Mouse (Mus musculus): ENCODE measurements around the gene Kcnd3.
"Not testable (repeated sequence)": the region's sequence is repeated elsewhere in the genome, so short reads cannot be mapped to it uniquely, and the experiment has no call there.

Kcnd3 gene

DNA sequence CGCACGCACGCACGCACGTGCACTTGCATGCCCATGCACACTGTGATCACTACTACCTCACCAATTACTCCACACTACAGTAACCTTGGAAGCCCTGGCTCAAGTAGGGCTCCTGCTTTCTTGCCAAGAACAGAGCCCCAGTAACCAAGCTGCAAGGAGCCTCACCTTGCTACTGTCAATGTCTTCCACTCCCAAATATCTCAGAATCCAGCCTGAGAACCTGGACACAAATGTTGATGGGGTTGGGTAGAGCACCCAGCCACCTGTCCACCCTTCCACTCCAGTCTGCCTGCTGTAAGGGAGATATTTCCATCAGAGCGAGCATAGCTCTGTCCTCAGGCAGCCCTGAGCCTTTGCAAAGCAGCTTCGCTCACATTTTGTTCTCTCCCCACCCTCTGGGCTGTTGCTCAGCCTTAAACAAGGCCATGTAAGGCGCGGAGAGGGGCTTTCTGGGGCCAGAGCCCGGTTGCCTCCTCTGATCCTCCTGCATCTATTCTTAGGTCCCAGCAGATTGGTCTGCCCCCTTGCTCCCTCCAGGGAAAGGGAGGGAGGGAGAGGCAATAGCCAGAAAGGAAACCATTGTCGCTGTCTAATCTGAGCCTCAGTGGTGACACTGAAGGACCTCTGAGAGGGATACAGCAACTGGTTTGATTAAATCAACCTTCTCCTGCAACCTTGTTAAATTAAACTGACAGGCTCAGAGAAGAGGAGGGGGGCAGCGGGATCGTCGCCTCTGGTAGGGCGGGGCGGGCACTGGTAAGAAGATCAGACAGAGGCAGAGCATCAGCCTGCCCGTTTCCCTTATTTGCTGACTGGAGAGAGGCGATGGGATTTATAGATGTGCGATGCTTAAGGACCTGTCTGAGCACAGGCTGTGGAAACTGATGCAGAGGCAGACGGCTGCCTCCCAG, 243.6 kb downstream of the Kcnd3 start:
- no peak for DNase-seq (ENCODE audit: extremely low read depth, low read depth)

DNA sequence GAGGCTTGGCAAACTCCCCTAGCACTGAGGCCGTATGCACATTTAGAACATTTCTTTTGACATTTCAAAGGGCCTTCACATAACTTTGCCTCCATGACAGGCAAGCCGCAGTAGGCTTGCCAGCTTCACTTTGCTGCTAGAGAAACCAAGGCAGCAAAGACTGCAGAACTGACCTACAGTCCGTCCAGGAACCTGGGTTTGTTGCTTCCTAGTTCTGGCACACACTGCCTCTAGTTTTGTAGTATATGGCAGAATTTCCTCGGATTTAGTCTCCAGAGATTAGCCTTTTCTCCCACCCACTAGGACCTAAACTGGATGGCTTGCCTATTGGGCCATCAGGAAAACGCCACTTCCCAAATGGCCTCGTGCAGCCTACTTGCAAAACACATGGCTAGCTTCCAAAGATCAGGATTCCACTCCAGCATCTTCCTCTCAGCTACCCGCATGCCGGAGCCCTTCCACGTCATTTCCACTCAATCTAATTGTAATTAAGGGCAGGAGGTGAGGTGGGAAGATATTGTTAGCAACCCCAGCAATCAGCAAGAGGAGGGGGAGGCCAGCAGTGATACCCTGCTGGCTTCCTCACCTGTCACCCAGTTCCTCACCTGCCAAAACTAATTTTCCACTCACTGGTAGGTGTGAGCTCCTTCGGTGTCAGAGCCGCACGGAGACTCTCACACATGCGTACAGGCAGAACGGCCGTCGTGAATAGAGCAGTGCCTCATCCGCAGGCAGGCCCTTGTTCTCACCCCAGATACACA, 244.4 kb downstream of the Kcnd3 start:
- no peak for DNase-seq (ENCODE audit: extremely low read depth, low read depth)

DNA sequence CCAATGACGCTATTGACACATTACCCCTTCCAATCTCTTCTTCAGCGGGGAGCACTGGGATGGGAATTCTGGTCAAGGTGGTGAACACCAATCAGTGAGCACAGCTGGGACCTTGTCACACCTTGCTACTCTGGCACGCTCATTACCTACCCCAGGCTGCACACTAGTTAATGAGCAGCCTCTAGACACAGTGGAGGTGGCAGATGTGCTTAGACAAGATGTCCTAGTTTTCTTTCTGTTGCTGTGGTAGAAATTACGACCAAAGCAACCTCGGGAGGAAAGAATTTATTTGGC, 245.0 kb downstream of the Kcnd3 start:
- DNase-seq (ENCODE audit: extremely low read depth, low read depth): no peak

DNA sequence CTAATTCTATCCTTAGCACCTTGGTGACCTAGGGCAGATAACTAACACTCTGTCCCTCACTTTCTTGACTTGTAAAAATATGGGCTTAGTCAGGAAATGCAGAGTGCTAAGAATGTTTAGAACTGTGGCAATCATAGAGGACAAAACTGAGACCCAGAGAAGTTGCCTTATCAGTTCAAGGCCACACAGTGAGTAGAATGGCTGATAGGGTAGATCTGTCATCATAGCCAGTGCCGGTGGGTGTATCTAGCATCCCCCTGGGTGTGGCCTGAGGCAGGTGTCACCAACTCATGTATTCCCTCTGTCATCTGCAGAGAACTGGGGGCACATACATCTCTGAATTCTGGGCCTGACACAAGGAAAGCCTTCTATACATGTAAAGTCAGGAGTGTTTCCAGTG, 246.2 kb downstream of the Kcnd3 start:
- DNase-seq (ENCODE audit: extremely low read depth, low read depth): peak; percentile 70

DNA sequence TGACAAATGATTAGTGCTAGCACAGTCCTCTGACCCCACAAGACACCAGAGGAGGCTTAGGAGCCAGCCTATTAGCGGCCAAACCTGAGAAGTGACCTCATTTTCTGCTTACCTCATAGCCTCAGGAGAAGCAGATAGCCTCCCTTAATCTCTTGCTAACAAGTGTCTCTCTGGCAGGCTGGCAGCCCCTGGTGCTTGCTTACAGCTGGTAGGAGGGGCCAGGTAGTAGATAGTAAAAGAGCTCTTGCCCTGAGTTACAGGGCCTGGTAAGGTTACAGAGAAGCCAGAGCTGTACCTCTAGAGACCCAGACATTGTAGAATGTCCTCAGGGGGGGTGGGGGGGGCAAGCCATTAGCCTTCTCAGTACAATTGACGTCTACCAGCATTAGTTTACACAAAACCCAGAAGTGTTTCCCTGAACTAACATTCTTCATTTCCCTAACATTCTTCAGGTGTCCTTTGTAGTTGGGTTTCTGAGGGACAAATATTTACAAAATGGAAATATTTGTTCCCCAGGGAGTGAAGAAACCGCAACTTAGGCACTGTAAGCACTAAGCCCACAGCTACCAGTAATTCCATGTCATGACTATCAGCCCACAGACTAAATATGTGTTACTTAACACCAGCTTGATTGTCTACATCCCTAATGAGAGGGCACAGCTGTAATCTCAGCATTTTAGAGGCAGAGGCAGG, 247.3 kb downstream of the Kcnd3 start:
- DNase-seq (ENCODE audit: extremely low read depth, low read depth): peak; percentile 84

GRCm38 (mm10) chr3:105700786-105701185, 248.7 kb downstream of the Kcnd3 start:
- DNase-seq (ENCODE audit: extremely low read depth, low read depth): not testable (repeated sequence)

- DNase-seq (ENCODE audit: extremely low read depth, low read depth): peak; percentile 84
These were observed 249.3 kb downstream of the Kcnd3 start for GRCm38 (mm10) chr3:105701399-105701798.

DNA sequence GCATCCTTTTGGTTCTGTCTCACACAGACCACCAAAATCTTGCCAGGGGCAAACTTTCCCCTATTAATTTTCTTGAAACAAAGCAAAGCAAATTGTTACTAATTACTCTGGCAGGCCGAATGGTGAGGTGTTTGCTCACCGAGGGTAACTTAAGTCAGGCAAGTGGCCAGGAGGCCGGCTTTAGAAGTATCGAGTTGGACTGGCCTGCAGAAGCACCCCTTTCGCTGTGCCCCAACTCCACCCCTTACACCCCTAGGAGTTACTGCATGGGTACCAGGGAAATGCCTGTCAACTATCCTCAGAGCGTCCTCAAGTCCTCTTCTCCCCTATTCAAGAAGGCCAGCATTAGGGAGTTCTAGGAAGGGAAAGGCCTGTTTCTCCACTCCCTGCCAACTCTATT, 251.4 kb downstream of the Kcnd3 start:
- DNase-seq (ENCODE audit: extremely low read depth, low read depth): no peak

- peak; percentile 94 for DNase-seq (ENCODE audit: extremely low read depth, low read depth)
These were observed 252.2 kb downstream of the Kcnd3 start, which contains the start of gene Inka2 for GRCm38 (mm10) chr3:105704031-105705008. TSS of gene Inka2 (plus strand) at chr3:105704599.

GRCm38 (mm10) chr3:105705061-105705549, 253.0 kb downstream of the Kcnd3 start:
- DNase-seq (ENCODE audit: extremely low read depth, low read depth): no peak

DNA sequence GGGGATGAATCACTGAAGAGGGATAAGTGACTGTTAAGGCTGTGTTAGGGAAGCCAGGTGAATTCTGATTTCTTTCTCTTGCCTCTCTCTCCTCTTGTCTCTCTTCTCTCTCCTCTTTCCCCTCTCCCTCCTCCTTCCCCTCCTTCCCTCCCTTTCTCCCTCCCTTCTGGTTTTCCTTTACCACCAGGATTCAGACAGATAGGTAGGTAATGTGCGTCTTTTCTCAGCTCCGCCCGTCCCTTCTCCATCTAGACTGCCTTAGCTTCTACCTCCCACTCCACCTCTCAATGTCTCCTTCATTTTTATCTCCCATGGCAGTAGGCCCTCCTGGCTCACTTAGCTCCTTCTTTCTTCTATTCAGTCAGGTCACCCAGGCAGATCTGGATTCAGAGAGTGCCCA, 253.4 kb downstream of the Kcnd3 start:
- no peak for DNase-seq (ENCODE audit: extremely low read depth, low read depth)

GRCm38 (mm10) chr3:105706366-105707020, 254.4 kb downstream of the Kcnd3 start:
- DNase-seq (ENCODE audit: extremely low read depth, low read depth): no peak

GRCm38 (mm10) chr3:105707590-105707989, 255.5 kb downstream of the Kcnd3 start:
- DNase-seq (ENCODE audit: extremely low read depth, low read depth): no peak

GRCm38 (mm10) chr3:105710246-105710645, 258.1 kb downstream of the Kcnd3 start:
- no peak for DNase-seq (ENCODE audit: extremely low read depth, low read depth)

DNA sequence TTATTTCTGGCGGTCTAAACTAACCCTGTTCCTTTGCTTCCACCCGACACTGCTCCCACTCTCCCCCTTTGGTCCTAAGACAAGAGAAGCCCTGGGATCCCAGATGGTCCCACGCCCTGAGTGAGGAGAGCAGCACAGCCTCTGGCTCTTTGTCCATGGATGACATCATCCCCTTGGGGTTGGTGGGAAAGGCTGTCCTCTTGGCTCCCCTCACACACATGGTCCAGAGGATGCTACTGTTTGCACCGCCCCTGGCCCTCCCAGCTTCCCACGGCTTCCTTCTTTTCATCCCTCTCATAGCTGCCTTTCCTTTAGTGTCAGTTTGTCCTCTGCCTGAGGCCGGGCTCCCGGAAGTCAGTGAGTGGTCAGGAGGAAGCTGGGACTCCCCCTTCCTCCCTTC, 259.6 kb downstream of the Kcnd3 start:
- DNase-seq (ENCODE audit: extremely low read depth, low read depth): no peak

GRCm38 (mm10) chr3:105712827-105713226, 260.7 kb downstream of the Kcnd3 start:
- no peak for DNase-seq (ENCODE audit: extremely low read depth, low read depth)

DNA sequence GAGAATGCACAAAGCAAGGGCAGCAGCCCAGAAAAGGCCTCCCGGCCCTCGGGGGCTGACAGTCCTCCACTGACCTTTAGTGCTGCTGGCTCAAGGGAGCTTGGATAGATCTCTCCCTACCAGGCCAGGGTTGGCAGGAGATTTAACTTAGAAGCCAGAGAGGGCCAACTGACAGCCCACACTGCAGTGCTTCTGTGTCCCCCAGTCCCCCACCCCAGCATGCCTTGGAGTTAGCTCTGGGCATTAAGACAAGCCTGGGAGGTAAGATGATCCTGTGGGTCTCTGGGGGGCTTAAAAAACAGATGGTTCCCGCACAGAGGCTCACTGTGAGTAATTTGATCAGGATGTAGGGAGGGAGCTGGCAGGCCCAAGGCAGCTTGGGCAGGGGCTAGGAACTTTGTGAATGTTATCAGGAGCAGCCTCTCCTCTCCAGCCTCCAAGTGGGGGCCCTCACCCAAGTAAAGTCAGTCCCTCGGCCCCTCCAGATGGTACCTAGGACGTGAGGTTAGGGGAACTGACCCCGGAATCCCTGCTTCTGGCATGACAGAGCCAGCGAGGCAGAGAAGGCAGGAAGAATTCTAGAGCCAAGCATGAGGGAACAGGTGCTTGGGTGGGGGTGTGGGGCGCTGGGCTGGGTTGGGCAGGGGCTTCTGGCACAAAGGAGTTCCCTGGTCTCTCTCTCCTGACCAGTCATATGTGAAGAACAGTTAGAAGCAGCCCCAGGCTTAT, 262.1 kb downstream of the Kcnd3 start:
- no peak for DNase-seq (ENCODE audit: extremely low read depth, low read depth)

- no peak for DNase-seq (ENCODE audit: extremely low read depth, low read depth)
These were observed 262.7 kb downstream of the Kcnd3 start for GRCm38 (mm10) chr3:105714820-105715167.

- DNase-seq (ENCODE audit: extremely low read depth, low read depth): no peak
These were observed 264.3 kb downstream of the Kcnd3 start for GRCm38 (mm10) chr3:105716353-105717000.

Data from MEL-GATA-1-ER (cell line).